Mouse (Mus musculus): ENCODE measurements at regions not wholly inside any gene's neighbourhood (a gene's known extent, or its start where the extent isn't known, plus 50 kb on each side); places are given as distances from the start of the nearest gene placed in this dataset.
"Not testable (repeated sequence)": the region's sequence is repeated elsewhere in the genome, so short reads cannot be mapped to it uniquely, and the experiment has no call there.

GRCm38 (mm10) chr2:63580489-63581139 is 396.5 kb upstream of the Kcnh7 start:
- Histone ChIP-seq H3K36me3 (ENCODE audit: control insufficient read depth, insufficient read depth, low read length) (no peaks in the 10 kb centered on the region), H3K27me3 (ENCODE audit: control insufficient read depth, insufficient read depth, low read length) (no peaks in the 10 kb centered on the region), H3K9me3 (replicated peaks; ENCODE audit: control insufficient read depth, low read length) (no peaks in the 10 kb centered on the region), H3K4me1 (ENCODE audit: control insufficient read depth, insufficient read depth, low read length) (no peaks in the 10 kb centered on the region), H3K27ac (ENCODE audit: low read length) (no peak overlapping the region), H3K4me2 (ENCODE audit: low read depth, low read length) (no peak overlapping the region), H3K4me3 (replicated peaks; ENCODE audit: low read length) (no peak overlapping the region), H3K9ac (ENCODE audit: low read length) (no peak overlapping the region)
- WGBS = 30% methylated on average over 4 of the region's 4 CpGs
- ATAC-seq (ENCODE audit: insufficient read depth, low FRiP score) = 0 out of 2 replicates have a peak, but pooled peaks have one; percentile 29

- Histone ChIP-seq H3K27ac (ENCODE audit: low read length) (no peak overlapping the region), H3K9ac (ENCODE audit: low read length) (no peak overlapping the region), H3K4me1 (ENCODE audit: control insufficient read depth, insufficient read depth, low read length) (no peaks in the 10 kb centered on the region), H3K36me3 (ENCODE audit: control insufficient read depth, insufficient read depth, low read length) (no peaks in the 10 kb centered on the region), H3K27me3 (ENCODE audit: control insufficient read depth, insufficient read depth, low read length) (no peaks in the 10 kb centered on the region), H3K9me3 (replicated peaks; ENCODE audit: control insufficient read depth, low read length) (no peaks in the 10 kb centered on the region), H3K4me3 (replicated peaks; ENCODE audit: low read length) (no peak overlapping the region), H3K4me2 (ENCODE audit: low read depth, low read length) (no peak overlapping the region)
- WGBS = 65% methylated on average over 5 of the region's 5 CpGs
- no peak for ATAC-seq (ENCODE audit: insufficient read depth, low FRiP score)
Observed at GRCm38 (mm10) chr2:63575172-63575571, 391.1 kb upstream of the Kcnh7 start.

GRCm38 (mm10) chr2:63574008-63574703 is 390.1 kb upstream of the Kcnh7 start:
- Histone ChIP-seq H3K9ac (ENCODE audit: low read length) (no peak overlapping the region), H3K9me3 (replicated peaks; ENCODE audit: control insufficient read depth, low read length) (no peaks in the 10 kb centered on the region), H3K4me2 (ENCODE audit: low read depth, low read length) (no peak overlapping the region), H3K4me3 (replicated peaks; ENCODE audit: low read length) (no peak overlapping the region), H3K36me3 (ENCODE audit: control insufficient read depth, insufficient read depth, low read length) (no peaks in the 10 kb centered on the region), H3K4me1 (ENCODE audit: control insufficient read depth, insufficient read depth, low read length) (no peaks in the 10 kb centered on the region), H3K27me3 (ENCODE audit: control insufficient read depth, insufficient read depth, low read length) (no peaks in the 10 kb centered on the region), H3K27ac (ENCODE audit: low read length) (no peak overlapping the region)
- ATAC-seq (ENCODE audit: insufficient read depth, low FRiP score) = no peak
- 29% methylated on average over 4 of the region's 4 CpGs for WGBS

DNA sequence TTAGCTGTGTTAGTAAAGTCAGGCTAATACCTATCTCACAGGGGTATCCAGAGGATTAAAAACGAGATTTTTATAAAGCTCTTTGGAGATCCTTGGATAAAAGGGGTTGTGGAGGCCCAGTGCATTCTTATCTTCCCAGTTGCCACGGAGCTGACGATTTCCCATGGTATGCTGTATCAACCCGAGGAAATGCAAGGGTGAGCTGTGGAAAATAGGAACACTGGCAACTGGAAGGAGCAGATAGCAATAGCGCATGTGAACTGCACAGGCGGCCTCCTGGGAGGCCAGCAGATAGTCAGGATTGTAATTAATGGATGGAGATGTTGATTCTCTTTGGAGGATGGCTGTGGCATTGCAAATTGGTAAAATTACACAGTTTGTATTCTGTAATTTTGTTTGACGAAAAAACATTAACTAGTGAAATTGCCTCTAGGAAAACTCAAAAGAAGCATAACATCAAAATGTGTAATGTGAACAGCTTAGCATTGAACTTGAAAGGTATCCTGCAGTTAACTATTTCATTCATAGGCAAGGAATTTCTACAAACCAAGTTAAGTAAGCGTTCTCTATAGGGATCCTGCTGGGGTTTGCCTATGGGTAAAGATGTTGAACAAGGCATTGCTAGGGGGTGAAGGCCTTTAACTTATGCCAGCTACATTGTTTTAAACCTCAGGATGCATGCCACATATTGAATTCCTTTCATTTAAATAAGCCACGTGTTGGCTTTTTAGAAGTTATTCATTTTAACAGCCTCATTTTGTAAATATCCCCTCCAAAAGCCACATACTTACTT is 389.1 kb upstream of the Kcnh7 start:
- H3K9me3 ChIP-seq (replicated peaks; ENCODE audit: control insufficient read depth, low read length) = no peaks in the 10 kb centered on the region
- H3K4me2 ChIP-seq (ENCODE audit: low read depth, low read length) = no peak overlapping the region
- no peak overlapping the region for H3K9ac ChIP-seq (ENCODE audit: low read length)
- H3K4me1 ChIP-seq (ENCODE audit: control insufficient read depth, insufficient read depth, low read length) = no peaks in the 10 kb centered on the region
- no peak for ATAC-seq (ENCODE audit: insufficient read depth, low FRiP score)
- H3K4me3 ChIP-seq (replicated peaks; ENCODE audit: low read length) = no peak overlapping the region
- WGBS = 54% methylated on average over 9 of the region's 9 CpGs
- H3K36me3 ChIP-seq (ENCODE audit: control insufficient read depth, insufficient read depth, low read length) = no peaks in the 10 kb centered on the region
- no peaks in the 10 kb centered on the region for H3K27me3 ChIP-seq (ENCODE audit: control insufficient read depth, insufficient read depth, low read length)
- no peak overlapping the region for H3K27ac ChIP-seq (ENCODE audit: low read length)

DNA sequence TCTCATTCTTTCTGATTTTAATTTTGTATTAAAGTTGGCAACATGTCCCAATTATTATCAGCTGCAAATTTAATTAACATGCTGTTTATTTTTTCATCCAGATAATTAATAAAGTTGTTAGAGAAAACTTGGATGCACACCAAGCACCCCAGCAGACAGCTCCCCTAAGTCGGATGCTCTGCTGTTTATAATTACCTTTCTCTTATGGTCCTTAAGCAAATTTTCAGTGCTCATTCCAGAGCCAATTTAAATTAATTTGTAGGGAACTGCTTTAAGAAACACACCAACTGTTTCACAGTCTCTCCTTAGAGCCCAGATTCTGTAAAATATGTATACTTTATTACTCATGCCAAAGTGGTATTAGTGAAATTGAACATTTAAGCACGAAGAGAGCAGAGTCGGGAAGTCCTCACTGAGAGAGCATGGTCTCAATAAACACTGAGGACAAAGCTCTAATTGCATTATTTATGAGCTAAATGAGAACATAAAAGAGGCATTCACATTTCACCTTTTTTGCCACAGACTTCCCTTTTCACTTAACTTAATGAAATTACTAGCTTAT is 372.9 kb upstream of the Kcnh7 start:
- H3K9ac ChIP-seq (ENCODE audit: low read length) = no peak overlapping the region
- H3K4me2 ChIP-seq (ENCODE audit: low read depth, low read length) = no peak overlapping the region
- no peaks in the 10 kb centered on the region for H3K36me3 ChIP-seq (ENCODE audit: control insufficient read depth, insufficient read depth, low read length)
- H3K27ac ChIP-seq (ENCODE audit: low read length) = no peak overlapping the region
- H3K9me3 ChIP-seq (replicated peaks; ENCODE audit: control insufficient read depth, low read length) = no peaks in the 10 kb centered on the region
- no peaks in the 10 kb centered on the region for H3K27me3 ChIP-seq (ENCODE audit: control insufficient read depth, insufficient read depth, low read length)
- no peak for ATAC-seq (ENCODE audit: insufficient read depth, low FRiP score)
- WGBS = 70% methylated on average over 3 of the region's 3 CpGs
- H3K4me1 ChIP-seq (ENCODE audit: control insufficient read depth, insufficient read depth, low read length) = no peaks in the 10 kb centered on the region
- H3K4me3 ChIP-seq (replicated peaks; ENCODE audit: low read length) = no peak overlapping the region

DNA sequence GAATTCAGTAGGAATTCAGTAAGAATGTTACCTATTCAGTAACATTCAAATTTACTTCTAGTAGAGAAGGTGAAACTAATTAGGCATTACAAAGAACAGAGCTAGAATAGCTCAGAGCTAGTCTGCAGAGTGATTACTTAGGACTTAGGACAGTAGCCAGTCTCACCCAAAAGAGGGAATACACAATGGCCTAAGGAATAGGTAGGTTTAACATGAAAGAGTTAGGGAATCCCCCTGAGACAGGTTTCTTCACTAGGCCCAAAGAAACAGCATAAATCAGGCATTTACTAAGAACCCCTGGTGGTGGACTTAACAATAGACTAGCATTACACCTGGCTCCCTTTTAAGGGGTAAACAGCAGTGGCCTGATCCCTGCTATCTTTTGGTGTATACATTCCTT is 357.7 kb upstream of the Kcnh7 start:
- not testable (repeated sequence) for ATAC-seq (ENCODE audit: insufficient read depth, low FRiP score); H3K4me3 ChIP-seq (replicated peaks; ENCODE audit: low read length); H3K4me2 ChIP-seq (ENCODE audit: low read depth, low read length); H3K9me3 ChIP-seq (replicated peaks; ENCODE audit: control insufficient read depth, low read length); H3K9ac ChIP-seq (ENCODE audit: low read length); H3K27me3 ChIP-seq (ENCODE audit: control insufficient read depth, insufficient read depth, low read length); H3K4me1 ChIP-seq (ENCODE audit: control insufficient read depth, insufficient read depth, low read length); H3K36me3 ChIP-seq (ENCODE audit: control insufficient read depth, insufficient read depth, low read length); H3K27ac ChIP-seq (ENCODE audit: low read length)

DNA sequence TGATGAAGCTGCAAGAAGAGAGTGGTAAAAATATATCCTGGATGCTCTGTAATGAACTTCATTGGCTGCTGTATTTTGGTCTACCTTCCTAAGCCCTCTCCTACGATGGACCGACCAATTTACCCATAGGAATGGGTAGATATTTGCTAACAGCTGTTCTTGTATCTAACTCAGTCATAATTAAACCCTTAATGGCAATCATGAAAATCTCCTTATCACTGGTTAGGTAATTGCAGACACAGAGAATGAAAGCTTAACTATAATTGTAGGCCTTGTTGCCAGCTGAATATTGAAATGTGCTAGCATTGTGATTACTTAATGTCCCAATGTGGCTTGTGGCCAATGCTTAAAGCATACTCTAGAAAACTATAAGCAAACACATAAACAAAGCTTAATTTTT is 334.4 kb upstream of the Kcnh7 start:
- Histone ChIP-seq H3K27ac (ENCODE audit: low read length) (no peak overlapping the region), H3K27me3 (ENCODE audit: control insufficient read depth, insufficient read depth, low read length) (no peaks in the 10 kb centered on the region), H3K9me3 (replicated peaks; ENCODE audit: control insufficient read depth, low read length) (no peaks in the 10 kb centered on the region), H3K4me1 (ENCODE audit: control insufficient read depth, insufficient read depth, low read length) (no peaks in the 10 kb centered on the region), H3K4me3 (replicated peaks; ENCODE audit: low read length) (no peak overlapping the region), H3K36me3 (ENCODE audit: control insufficient read depth, insufficient read depth, low read length) (no peaks in the 10 kb centered on the region), H3K9ac (ENCODE audit: low read length) (no peak overlapping the region), H3K4me2 (ENCODE audit: low read depth, low read length) (no peak overlapping the region)
- 87% methylated on average over 2 of the region's 2 CpGs for WGBS
- no peak for ATAC-seq (ENCODE audit: insufficient read depth, low FRiP score)

GRCm38 (mm10) chr2:63513554-63514226 is 329.6 kb upstream of the Kcnh7 start:
- no peaks in the 10 kb centered on the region for H3K36me3 ChIP-seq (ENCODE audit: control insufficient read depth, insufficient read depth, low read length)
- H3K27me3 ChIP-seq (ENCODE audit: control insufficient read depth, insufficient read depth, low read length) = no peaks in the 10 kb centered on the region
- 79% methylated on average over 1 of the region's 1 CpGs for WGBS
- ATAC-seq (ENCODE audit: insufficient read depth, low FRiP score) = no peak
- no peak overlapping the region for H3K9ac ChIP-seq (ENCODE audit: low read length)
- H3K4me3 ChIP-seq (replicated peaks; ENCODE audit: low read length) = no peak overlapping the region
- H3K4me1 ChIP-seq (ENCODE audit: control insufficient read depth, insufficient read depth, low read length) = no peaks in the 10 kb centered on the region
- no peak overlapping the region for H3K4me2 ChIP-seq (ENCODE audit: low read depth, low read length)
- no peak overlapping the region for H3K27ac ChIP-seq (ENCODE audit: low read length)
- H3K9me3 ChIP-seq (replicated peaks; ENCODE audit: control insufficient read depth, low read length) = no peaks in the 10 kb centered on the region

All from stomach, embryonic 16.5 days (tissue).